Mouse (Mus musculus) kidney, embryonic 14.5 days (tissue): ENCODE results near the gene Polr2c. TPM values are rescaled to one million over a fixed set of nuclear protein-coding genes. Genes with fewer than 3 reads are reported as not detected.

Experiments
- ATAC-seq: fragments of 200-750 bp; cut with Nextera tagmentation; 2 replicates; pipeline ENCODE4 v1.8.0; 2017; ENCODE audit warnings: moderate number of reproducible peaks, mild to moderate bottlenecking, moderate TSS enrichment, moderate library complexity; ENCODE audit not compliant: low FRiP score, low TSS enrichment
- H3K27ac ChIP-seq: fragments of 300-500 bp; sonication (generic); 2 replicates; pipeline ENCODE4 v1.5.1; 2014; ENCODE audit warnings: low read depth, mild to moderate bottlenecking, low read length, moderate library complexity, mixed read lengths
- H3K27me3 ChIP-seq: fragments of 300-500 bp; sonication (generic); 2 replicates; pipeline ENCODE4 v1.6.1; 2014; ENCODE audit warnings: mild to moderate bottlenecking, low read length; ENCODE audit not compliant: control insufficient read depth, insufficient read depth
- H3K36me3 ChIP-seq: fragments of 300-500 bp; sonication (generic); 2 replicates; pipeline ENCODE4 v1.6.1; 2014; ENCODE audit warnings: low read length, mixed read lengths; ENCODE audit not compliant: control insufficient read depth, insufficient read depth
- H3K4me1 ChIP-seq: fragments of 300-500 bp; sonication (generic); 2 replicates; pipeline ENCODE4 v1.6.1; 2014; ENCODE audit warnings: low read length, mixed read lengths; ENCODE audit not compliant: control insufficient read depth, insufficient read depth
- H3K4me2 ChIP-seq: fragments of 300-500 bp; sonication (generic); replicated peaks from 2 replicates; pipeline ENCODE4 v1.6.1; 2014; ENCODE audit warnings: low read depth, mild to moderate bottlenecking, low read length
- H3K4me3 ChIP-seq: fragments of 300-500 bp; sonication (generic); 2 replicates; pipeline ENCODE4 v1.5.1; 2014; ENCODE audit warnings: mild to moderate bottlenecking, low read length
- H3K9ac ChIP-seq: fragments of 300-500 bp; sonication (generic); 2 replicates; pipeline ENCODE4 v1.6.1; 2014; ENCODE audit warnings: low read depth, mild to moderate bottlenecking, low read length, moderate library complexity
- H3K9me3 ChIP-seq: fragments of 300-500 bp; sonication (generic); 2 replicates; pipeline ENCODE4 v1.6.1; 2016; ENCODE audit warnings: low read length; ENCODE audit not compliant: control insufficient read depth
- whole genome bisulfite sequencing: fragments of 180-500 bp; shearing (Covaris S2); extraction: QIAGEN DNeasy Blood & Tissue Kit; methylation state at CpG from one replicate; pipeline ENCODE4 v1.1.7; 2014; 5-methylcytosine and 5-hydroxymethylcytosine counted together
- polyA plus RNA-seq: library from polyadenylated mRNA; unstranded; fragments of >200 nt; fragmentation: Nextera tagmentation; extraction: Ambion mirVana; gene quantifications from 2 replicates; pipeline ENCODE4 v1.2.1, GENCODE M21; 2014

Polr2c gene
- 183 and 185 TPM in 2 replicates for polyA plus RNA-seq

DNA sequence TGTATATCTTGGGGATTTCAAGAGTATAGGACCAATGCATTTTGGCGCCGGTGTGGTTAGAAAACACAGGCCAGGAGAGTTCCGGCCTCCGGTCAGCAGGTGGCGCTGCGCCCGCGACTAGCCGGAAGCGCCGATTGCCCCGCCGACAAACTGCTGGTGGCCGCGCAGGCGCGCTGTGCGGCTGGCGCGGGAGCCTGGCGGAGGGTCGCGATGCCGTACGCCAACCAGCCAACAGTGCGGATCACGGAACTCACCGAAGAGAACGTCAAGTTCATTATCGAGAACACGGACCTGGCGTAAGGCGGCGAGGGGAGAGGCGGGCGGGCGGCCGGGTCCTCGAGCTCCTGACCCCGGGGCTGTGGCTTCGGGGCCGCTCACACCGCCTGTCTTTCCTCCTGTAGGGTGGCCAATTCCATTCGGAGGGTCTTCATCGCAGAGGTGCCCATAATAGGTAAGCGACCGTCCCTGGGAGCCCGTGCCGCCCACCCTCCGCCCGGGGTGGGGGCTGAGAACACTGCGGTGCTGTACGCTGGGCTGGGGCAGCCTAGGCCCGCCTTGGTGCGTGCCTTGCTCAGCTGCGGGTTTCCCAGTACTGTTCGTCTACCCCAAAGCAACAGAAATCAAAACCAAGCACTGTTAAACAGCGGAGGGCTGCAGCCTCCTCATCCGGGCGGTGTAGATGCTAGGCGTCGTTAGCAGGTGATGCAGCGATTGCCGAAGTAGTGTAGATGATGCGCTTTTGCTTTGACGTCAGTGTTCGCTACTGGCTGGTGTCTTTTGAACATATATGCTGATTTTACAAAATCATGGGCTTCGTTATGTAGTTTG, at the start of gene Polr2c:
Gene Polr2c, plus strand, starts transcription at position 105 of the 828 bp plus-strand sequence.
- Histone ChIP-seq H3K4me2 (peak within 1 kb of the TSS; percentile 56), H3K9ac (peak within 1 kb of the TSS; percentile 78), H3K9me3 (no peaks in the 10 kb centered on the region), H3K27ac (peak within 1 kb of the TSS; percentile 57; the same call in 1 of the 2 replicates), H3K36me3 (peaks cover 41% of the 10 kb centered on the region; the same call in 1 of the 2 replicates), H3K27me3 (no peaks in the 10 kb centered on the region), H3K4me1 (no peaks in the 10 kb centered on the region), H3K4me3 (peak within 1 kb of the TSS; percentile 88)
- WGBS = 1% methylated on average over 67 of the region's 68 CpGs
- peak; percentile 86 for ATAC-seq

GRCm38 (mm10) chr8:94807506-94807905, 49.7 kb upstream of the Polr2c start:
- Histone ChIP-seq H3K9me3 (no peaks in the 10 kb centered on the region), H3K27me3 (no peaks in the 10 kb centered on the region), H3K4me1 (no peaks in the 10 kb centered on the region; the same call in 1 of the 2 replicates), H3K4me3 (no peak overlapping the region), H3K27ac (no peak overlapping the region), H3K4me2 (no peak overlapping the region), H3K36me3 (no peaks in the 10 kb centered on the region), H3K9ac (no peak overlapping the region; the same call in 1 of the 2 replicates)
- ATAC-seq = peak; percentile 38; the same call in 1 of the 2 replicates
- WGBS = 48% methylated on average over 7 of the region's 7 CpGs

GRCm38 (mm10) chr8:94808372-94808771, 48.9 kb upstream of the Polr2c start:
- Histone ChIP-seq H3K27me3 (no peaks in the 10 kb centered on the region), H3K4me3 (no peak overlapping the region), H3K4me1 (no peaks in the 10 kb centered on the region; the same call in 1 of the 2 replicates), H3K9me3 (no peaks in the 10 kb centered on the region), H3K9ac (no peak overlapping the region), H3K36me3 (no peaks in the 10 kb centered on the region), H3K27ac (no peak overlapping the region), H3K4me2 (no peak overlapping the region)
- no peak for ATAC-seq
- WGBS = 74% methylated on average over 6 of the region's 6 CpGs

- Histone ChIP-seq H3K9me3 (no peaks in the 10 kb centered on the region), H3K4me2 (no peak within 1 kb of the TSS), H3K4me3 (no peak within 1 kb of the TSS), H3K9ac (no peak within 1 kb of the TSS), H3K4me1 (no peaks in the 10 kb centered on the region; the same call in 1 of the 2 replicates), H3K27ac (no peak within 1 kb of the TSS), H3K36me3 (no peaks in the 10 kb centered on the region), H3K27me3 (no peaks in the 10 kb centered on the region)
- WGBS = 61% methylated on average over 3 of the region's 3 CpGs
- ATAC-seq = no peak
These were observed 47.1 kb upstream of the Polr2c start, which contains the start of gene Ccl17 for GRCm38 (mm10) chr8:94810153-94810552. Gene Ccl17 (plus strand): TSS chr8:94810453.

DNA sequence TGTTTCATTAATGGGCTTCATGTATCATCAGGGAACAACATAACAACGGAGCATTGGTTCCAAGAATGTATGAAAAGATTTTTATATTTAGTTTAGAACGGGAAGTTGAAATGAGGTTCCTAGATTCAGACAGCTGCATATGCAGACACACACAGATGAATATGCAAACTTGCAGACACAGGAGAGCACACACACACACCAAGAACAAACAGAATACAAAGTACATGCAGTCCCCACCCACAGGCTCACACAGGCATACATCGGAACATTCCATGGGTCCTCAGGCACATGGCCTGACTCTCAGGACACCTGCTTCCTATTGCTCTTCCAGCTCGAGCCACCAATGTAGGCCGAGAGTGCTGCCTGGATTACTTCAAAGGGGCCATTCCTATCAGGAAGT, 46.4 kb upstream of the Polr2c start:
- WGBS = 77% methylated on average over 5 of the region's 5 CpGs

DNA sequence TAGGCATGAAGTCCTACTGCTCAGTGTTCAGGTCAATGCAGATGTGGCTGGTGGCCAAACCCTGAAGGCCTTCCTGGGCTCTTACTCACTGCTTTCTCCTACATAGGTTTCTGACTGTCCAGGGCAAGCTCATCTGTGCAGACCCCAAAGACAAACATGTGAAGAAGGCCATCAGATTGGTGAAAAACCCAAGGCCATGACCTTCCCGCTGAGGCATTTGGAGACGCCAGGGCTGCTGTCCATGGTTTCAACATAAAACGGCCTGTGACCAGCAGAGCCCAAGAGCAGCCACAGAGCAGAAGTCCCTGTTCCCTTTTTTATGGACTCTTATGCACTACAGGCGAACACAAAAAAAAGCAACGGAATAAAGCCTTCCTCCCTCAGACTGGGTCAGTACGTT, 45.6 kb upstream of the Polr2c start:
- no peak for ATAC-seq
- 62% methylated on average over 6 of the region's 6 CpGs for WGBS
- no peak overlapping the region for H3K27ac ChIP-seq
- H3K27me3 ChIP-seq = no peaks in the 10 kb centered on the region
- H3K4me3 ChIP-seq = no peak overlapping the region
- no peak overlapping the region for H3K9ac ChIP-seq
- H3K4me1 ChIP-seq = no peaks in the 10 kb centered on the region; the same call in 1 of the 2 replicates
- H3K9me3 ChIP-seq = no peaks in the 10 kb centered on the region
- H3K4me2 ChIP-seq = no peak overlapping the region
- no peaks in the 10 kb centered on the region for H3K36me3 ChIP-seq

More for the DNA sequence above, 46.4 kb upstream of the Polr2c start:
- Histone ChIP-seq H3K9me3 (no peaks in the 10 kb centered on the region), H3K4me2 (no peak overlapping the region), H3K27me3 (no peaks in the 10 kb centered on the region), H3K27ac (no peak overlapping the region), H3K9ac (no peak overlapping the region), H3K36me3 (no peaks in the 10 kb centered on the region), H3K4me3 (no peak overlapping the region), H3K4me1 (no peaks in the 10 kb centered on the region; the same call in 1 of the 2 replicates)
- no peak for ATAC-seq

DNA sequence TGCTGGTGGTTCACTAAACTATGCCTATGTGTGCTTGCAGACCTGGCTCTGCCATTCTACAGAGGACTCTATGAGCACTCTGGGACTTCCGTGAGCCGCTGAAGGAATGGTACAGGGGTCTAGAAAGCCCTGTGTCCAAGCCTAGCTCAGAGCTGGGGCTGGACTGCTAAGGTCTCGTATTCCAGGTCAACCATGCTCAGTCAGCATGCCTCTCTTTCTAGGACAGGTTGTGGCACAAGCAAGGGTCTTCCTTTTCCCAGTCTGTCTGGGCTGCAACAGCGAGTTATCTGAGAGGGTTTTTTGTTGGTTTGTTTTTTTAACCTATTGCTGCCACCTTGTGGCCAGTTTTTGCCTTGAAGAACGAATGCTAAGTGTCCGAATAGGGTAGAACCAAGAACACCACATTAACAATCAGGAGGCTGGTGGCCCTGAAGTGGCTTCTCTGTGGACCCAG, 44.6 kb upstream of the Polr2c start:
- peak; percentile 52 for ATAC-seq
- WGBS = 29% methylated on average over 6 of the region's 6 CpGs

DNA sequence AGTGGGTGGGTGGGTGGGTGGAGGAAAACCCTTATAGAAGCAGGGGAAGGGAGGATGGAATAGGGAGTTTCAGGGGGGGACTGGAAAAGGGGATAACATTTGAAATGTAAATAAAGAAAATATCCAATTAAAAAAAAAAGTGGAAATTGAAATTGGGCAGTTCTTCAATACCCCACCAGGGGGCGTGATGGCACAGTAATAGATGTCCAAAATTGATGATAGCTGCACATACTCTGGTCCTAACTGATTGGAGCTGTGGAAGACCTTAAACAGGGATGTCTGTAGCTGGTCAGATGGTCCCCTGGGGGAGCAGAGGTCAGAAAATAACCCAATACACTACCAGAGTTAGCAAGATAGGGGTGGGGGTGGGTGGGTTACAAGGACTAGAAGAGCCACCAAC, 42.7 kb upstream of the Polr2c start:
- no peak overlapping the region for H3K9ac ChIP-seq
- H3K4me3 ChIP-seq = no peak overlapping the region
- no peaks in the 10 kb centered on the region; the same call in 1 of the 2 replicates for H3K4me1 ChIP-seq
- H3K27me3 ChIP-seq = no peaks in the 10 kb centered on the region
- no peak for ATAC-seq
- no peaks in the 10 kb centered on the region for H3K36me3 ChIP-seq
- no peaks in the 10 kb centered on the region for H3K9me3 ChIP-seq
- H3K4me2 ChIP-seq = no peak overlapping the region
- 5% methylated on average over 1 of the region's 1 CpGs for WGBS
- H3K27ac ChIP-seq = no peak overlapping the region

More for the DNA sequence above, 44.6 kb upstream of the Polr2c start:
- Histone ChIP-seq H3K4me3 (no peak overlapping the region), H3K36me3 (no peaks in the 10 kb centered on the region), H3K4me1 (no peaks in the 10 kb centered on the region; the same call in 1 of the 2 replicates), H3K9me3 (no peaks in the 10 kb centered on the region), H3K27ac (no peak overlapping the region), H3K4me2 (no peak overlapping the region), H3K9ac (no peak overlapping the region), H3K27me3 (no peaks in the 10 kb centered on the region)

GRCm38 (mm10) chr8:94817933-94818332, 39.3 kb upstream of the Polr2c start:
- Histone ChIP-seq H3K4me3 (no peak overlapping the region), H3K4me1 (peaks cover 6% of the 10 kb centered on the region; the same call in 1 of the 2 replicates), H3K27ac (no peak overlapping the region), H3K27me3 (no peaks in the 10 kb centered on the region), H3K4me2 (no peak overlapping the region), H3K9ac (no peak overlapping the region), H3K9me3 (no peaks in the 10 kb centered on the region), H3K36me3 (peaks cover 14% of the 10 kb centered on the region)
- 87% methylated on average over 11 of the region's 11 CpGs for WGBS
- no peak for ATAC-seq
